Mouse (Mus musculus): ENCODE measurements around the gene Tns1.

Tns1 gene

DNA sequence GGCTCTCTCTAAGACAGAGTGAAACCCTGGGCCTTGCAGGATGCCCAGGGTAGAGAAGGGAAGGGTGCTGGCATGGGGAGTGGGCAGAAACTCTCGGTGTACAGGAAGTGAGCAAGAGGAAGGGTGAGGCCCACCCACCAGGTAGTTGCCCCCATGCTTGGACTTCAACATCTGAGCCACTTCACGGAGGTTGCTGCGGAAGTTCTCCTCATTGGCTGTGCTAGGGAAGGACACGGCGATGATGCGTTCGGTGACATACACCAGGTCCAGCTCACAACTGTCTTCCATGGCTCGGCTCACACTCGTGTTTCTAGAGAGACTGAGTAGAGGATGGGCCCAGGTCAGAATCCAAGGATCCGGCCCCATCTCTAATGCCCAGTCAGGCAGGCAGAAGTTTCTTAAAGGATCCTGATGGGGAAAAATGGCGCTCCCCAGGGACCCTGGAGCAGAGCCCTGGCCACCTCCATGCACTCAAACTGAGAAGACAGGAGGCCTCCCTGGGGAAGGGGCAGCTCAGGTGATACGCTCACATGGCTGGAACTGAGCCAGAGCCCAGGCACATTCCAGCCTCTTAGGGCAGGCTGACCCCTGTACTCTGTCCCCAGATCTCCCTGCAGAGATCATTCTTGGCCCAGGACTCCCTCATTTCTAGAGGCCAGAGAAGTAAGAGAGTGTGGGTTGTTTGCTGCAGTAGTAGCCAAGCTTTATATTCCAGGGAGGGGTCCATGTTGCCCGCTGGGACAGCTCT is 129.0 kb downstream of the Tns1 start:
- in situ Hi-C loops (cut with MboI, MseI) = loop anchor here (5.0 kb wide), 2 partner anchors 77 to 93 kb away; no protein-coding TSS in a partner anchor

DNA sequence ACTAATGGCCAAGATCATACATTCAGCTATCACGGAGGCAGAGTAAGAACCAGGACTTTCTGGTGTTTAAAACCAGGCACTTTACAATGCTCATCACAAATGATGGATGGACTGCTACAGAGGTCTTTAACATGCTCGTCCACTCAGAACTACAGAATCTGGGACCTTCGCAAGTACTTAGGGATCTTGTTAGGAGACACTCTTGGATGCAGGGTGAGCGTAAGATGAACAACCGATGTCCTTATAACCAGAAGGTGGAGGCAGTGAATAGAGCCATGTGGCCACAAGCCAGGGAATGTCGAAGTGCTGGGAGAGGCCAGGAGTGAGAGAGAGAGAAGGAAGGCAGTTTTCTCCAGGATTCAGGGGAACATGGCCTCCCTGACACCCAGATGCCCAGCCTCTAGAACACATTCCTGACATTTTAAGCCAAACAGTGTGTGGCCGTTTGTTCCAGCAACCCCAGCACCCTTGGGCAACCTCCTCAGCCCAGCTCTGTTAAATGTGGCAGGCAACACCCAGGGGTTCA is 130.3 kb downstream of the Tns1 start:
- in situ Hi-C loops (cut with MboI, MseI) = no loop called here

DNA sequence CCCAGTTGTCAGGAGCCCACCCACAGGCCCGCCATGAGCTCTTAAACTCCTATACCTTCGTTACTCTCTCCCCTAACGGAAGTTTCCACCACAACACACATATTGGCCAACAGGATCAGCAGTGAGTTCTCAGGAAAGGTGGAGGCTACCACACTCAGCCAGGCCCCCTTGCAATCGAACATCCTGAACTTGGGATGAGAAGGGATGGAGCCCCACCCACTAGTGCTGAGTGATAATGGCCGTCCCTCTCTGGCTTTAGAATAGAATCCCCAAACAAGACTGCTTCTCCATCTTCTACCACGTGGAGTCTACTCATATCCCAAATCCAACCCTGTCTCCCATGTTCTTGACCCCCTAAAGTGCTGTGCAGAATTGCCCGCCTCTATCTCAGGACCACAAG is 131.0 kb downstream of the Tns1 start:
- in situ Hi-C loops (cut with MboI, MseI) = no loop called here

DNA sequence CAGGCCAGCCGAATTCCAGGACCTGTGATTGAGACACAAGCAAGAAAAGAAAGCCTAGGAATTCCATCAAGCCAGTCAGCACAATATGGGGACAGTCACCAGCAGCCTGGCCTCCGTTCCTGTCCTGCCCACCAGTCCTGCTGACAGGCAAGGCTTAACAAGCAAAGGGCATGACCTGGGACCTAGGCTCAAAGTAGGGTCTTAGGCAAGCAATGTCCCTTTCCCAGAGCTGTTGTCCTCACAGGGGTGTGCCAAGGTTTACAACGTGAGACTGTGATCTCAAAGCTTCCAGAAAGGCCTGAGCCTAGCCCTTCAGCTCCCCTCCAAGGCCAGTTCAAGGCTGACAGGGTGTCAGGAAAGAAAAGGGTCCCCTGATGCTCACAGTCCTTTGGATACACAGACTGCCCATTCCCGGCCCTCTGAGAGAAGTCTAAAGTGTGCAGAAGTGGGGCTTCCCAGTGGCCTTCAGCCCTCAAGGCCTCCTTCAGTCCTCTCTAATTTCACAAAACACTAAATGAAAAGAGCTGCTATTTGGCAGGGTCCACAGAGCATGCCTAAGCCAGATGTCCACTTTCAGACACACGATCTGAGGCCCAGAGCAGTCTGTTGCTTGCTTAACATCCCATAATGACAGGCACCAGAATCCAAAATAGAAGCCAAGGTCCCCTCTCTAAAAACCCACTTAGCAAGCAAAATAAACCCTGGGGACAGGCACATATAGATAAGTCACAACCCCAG is 131.9 kb downstream of the Tns1 start:
- in situ Hi-C loops (cut with MboI, MseI) = no loop called here

DNA sequence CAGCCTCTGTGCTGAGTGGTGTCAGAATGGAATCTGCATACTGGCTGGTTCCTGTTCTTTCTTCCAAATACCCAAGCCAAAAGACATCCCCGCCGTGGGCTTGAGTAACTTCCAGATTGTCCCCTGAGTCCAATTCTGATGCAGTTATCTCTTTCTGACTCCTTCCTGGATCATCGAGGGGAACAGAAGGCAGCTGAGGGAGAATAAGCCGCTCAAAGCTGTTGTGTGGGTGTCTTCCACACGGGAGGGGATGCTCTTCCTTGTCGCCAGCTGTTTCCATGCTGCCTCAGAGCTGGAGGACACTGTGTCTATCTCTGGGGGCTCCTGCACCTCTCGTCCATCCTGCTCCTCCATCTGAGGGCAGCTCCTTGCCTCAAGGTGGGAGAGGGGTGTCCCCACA is 133.0 kb downstream of the Tns1 start:
- in situ Hi-C loops (cut with MboI, MseI) = no loop called here

DNA sequence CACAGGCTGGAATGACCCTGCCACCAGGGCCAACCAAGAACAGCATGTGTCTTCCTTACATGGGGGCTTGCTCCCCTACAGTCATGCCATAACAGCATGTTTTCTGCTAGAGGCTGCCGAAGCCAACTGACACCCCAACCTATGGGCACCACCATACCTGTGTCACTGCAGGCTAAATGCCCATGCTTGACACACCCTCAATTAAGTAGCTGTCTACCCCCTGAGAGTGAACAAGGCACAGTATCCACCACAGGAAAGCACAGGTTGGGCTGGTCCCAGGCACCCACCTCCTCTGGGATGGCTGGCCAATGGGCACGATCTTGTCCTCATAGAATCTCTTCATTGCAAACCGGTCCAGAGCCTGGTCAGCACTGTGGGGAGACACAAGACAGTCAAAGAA is 134.2 kb downstream of the Tns1 start:
- in situ Hi-C loops (cut with MboI, MseI) = no loop called here

DNA sequence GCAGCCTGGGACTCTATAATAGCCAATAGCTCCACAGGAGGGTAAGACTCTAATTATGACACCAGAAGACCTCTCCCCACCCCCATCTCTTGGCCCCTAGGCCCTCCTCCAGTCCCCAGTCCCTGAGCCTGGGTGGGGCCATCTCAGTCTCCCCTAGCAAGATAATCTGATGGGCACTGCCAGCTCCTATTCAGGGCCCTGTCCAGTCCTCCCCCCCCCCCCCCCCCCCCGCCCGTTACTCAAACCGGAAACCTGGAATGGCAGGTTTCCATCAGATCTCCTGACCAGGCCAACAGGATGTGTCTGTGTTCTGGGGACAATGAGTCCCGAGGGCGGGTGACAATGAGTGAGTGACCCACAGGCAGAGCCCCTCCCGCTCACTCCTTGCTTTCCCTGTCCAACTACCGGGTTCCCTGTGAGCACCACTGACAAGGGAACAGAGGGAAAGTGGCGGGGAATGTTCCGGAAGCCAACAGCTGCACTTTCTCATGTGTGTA is 136.5 kb downstream of the Tns1 start:
- in situ Hi-C loops (cut with MboI, MseI) = loop anchor here (10.0 kb wide), 1 partner anchor 63 kb away; no protein-coding TSS in a partner anchor

DNA sequence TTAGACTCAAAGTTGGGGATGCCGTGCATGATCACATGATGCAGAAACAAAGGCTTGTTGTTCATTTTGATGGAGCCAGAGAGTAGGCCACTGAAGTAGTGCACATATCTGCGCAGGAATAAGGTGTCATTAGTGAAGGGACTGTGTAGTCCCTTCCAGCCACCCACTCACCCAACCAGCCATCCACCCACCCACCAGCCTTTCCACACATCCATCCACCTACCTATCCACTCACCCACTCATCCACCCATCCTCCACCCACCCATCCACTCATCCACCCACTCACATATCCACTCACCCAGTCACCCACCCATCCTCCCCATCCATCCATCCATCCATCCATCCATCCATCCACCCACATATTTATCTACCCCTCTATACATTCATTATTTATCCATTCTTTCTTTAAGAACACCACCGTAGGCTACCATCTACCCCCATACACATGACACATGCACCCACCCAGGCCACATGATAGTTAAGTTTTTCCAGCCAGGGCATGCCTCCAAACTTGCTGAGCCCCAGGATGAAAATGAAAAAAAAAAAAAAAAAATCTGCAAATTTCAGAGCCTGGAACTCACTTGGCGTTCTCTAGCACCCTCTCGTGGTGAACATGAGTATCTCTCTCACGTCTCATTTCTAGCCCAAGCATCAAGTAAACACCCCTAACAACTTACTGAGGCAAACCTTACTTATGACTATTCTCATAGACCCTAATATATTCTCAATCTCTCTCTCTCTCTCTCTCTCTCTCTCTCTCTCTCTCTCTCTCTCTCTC is 137.8 kb downstream of the Tns1 start:
- in situ Hi-C loops (cut with MboI, MseI) = loop anchor here (10.0 kb wide), 1 partner anchor 62 kb away; no protein-coding TSS in a partner anchor

DNA sequence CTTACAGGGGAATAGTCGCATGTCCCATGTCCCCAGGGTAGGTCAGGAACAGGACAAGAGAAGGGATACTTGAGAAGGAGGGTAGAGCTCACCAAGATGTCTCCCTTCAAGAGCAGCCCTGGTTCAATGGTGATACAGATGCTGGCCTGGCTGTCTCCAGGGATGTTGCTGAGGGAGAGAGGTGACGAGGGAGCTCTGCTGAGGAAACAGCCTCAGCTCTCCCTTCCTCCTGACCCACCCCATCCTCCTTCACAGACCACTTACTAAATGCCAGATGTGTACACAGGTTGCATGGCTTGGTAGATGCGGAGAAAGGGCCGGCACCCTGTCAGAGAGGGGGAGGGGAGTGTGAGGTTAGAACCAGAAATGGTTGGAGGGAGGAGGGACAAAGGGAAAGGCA is 138.6 kb downstream of the Tns1 start:
- in situ Hi-C loops (cut with MboI, MseI) = loop anchor here (10.0 kb wide), 1 partner anchor 61 kb away; no protein-coding TSS in a partner anchor

DNA sequence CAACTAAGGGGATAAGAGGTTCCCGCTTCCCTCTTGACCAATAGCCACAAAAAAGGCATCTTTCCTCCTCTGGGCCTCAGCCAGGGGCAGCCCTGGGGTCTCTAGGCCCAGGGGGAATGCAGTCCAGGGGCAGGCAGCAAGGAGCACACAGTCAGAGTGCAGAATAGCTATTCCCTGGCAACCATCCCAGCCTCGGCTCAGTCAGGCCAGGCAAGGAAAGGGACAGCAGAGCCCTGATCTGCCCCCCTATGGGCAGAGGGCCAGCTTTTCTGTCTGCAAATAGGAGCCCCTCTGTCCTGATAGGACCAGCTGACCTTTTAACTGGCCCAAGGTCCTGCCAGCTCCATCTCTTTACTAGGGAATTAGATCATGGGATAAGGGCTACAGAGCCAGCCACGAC is 145.0 kb downstream of the Tns1 start:
- in situ Hi-C loops (cut with MboI, MseI) = no loop called here

DNA sequence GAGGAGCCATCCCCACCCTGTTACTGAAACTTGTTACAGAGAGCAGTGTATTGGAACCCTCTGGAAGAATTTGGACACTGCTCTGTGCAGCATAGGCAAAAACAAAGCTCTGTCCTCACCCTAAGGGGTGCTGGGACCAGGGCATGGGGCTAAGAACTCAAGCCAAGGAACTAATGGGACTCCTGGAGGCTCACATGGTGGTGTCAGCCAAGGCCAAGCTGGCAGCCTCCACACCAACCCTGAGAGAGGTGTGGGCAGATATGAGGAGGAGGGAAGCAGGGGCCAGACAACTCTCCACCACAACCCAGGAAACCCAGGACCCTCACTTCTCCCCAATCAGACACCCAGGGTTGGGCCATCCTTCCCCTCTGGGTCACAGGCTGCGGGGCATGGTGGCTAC is 145.7 kb downstream of the Tns1 start:
- in situ Hi-C loops (cut with MboI, MseI) = no loop called here

DNA sequence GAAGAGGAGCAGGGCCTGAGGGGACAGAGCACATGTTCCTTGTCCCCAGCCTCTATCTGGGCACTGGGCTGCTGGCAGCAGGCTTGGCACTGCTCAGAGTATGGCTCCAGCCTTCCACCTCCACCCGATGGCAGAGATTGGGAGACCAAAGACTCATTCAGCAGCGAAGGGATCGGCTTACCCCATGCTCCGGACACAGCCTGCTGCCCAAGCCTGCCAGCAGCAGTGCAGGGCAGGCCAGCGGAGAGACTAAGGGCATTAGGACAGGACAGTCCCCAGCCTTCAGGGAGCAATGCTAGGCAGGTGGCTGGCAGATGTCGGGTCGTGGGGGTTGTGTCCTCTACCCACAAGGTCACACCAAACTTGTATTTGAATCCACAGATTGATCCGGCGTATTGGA is 150.3 kb downstream of the Tns1 start:
- in situ Hi-C loops (cut with MboI, MseI) = loop anchor here (25.0 kb wide), 2 partner anchors 1163 to 1737 kb away; partner anchors contain the start of genes Cnppd1, Nhej1, Retreg2 and Slc23a3

DNA sequence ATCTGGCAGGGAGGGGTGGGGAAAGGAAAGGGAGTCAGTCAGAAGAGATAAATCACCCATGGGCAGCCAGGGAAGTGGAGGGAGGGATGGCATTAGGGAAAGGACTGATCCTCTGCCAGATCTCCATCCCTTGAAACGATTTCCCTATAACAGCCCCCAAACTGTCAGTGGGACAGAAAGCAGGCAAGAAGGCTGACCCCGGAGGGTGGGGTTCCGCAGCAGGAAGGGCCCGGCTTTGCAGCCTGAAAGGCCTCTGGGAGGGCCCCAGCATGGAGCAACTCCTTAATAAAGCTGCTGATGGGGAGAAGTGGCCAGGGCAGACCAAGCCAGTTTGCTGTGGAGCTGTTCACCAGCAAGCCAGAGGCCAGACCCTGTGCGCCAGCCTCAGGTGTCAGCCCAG is 151.5 kb downstream of the Tns1 start:
- in situ Hi-C loops (cut with MboI, MseI) = loop anchor here (25.0 kb wide), 2 partner anchors 1165 to 1735 kb away; partner anchors contain the start of genes Cnppd1, Nhej1, Retreg2 and Slc23a3

DNA sequence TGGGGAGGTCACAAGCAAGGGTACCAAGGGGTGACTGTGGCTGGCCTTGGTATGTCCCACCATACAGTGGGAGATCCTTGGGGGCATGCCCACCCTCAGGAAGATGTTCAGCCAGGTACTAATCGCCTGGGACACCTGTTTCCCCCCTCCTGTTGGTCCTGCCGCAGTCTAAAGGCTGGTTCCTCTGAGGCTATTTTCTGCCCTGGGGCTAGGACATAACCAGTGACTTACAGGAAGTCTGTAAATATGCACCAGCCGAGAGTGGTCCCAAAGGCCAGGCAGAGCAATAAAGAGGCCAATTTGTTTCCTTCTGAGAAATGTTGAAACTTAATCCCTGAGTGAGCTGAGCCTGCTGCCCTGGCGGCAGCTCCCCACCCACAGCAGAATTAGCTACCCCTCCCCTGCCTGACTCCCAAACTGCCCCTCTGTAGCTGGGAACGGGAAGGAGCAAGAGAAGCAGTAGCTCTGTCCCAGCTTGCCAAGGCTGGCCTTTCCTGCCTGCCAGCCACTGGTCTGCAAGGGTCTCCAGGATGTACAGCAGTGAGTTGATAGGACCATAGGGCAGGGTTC is 154.0 kb downstream of the Tns1 start:
- in situ Hi-C loops (cut with MboI, MseI) = loop anchor here (25.0 kb wide), 2 partner anchors 1167 to 1733 kb away; partner anchors contain the start of genes Cnppd1, Nhej1, Retreg2 and Slc23a3

DNA sequence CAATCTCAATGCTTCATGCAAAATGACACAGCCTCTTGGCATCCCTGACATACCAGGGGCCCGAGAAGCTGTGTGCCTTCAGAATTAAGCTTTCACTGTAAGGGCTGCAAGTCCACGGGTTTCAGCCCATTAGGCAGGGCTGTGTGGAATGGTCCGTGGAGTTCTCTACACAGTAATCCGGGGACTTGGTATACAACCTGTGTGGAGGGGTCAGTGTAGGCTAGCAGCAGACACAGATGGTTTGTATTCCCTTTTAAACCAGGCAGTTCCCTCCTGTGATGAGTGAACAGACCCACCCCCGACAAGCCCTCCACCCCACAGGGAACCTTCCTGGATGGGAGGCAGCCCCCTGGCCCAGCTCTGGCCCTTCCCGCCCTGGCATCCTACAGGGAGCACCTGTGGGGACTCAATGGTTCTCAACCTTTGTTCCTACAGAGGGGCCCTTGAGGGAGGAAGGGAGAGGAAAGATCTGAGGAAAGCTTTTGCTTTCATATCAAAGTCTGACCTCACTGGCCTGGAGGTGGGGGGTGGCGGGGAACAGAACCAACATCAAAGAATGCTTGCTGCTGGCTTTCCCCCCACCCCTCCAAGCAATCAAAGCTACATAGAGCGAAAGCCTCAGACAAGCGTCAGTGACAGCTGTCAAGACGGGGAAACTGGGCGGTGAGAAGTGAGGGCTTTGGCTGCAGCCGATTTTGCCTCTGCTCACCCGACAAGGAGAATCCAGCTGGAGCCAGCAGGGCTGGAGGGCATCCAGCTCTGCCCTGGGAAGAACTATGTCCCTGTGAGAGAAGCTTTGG is 155.3 kb downstream of the Tns1 start:
- in situ Hi-C loops (cut with MboI, MseI) = loop anchor here (25.0 kb wide), 2 partner anchors 1168 to 1732 kb away; partner anchors contain the start of genes Cnppd1, Nhej1, Retreg2 and Slc23a3

DNA sequence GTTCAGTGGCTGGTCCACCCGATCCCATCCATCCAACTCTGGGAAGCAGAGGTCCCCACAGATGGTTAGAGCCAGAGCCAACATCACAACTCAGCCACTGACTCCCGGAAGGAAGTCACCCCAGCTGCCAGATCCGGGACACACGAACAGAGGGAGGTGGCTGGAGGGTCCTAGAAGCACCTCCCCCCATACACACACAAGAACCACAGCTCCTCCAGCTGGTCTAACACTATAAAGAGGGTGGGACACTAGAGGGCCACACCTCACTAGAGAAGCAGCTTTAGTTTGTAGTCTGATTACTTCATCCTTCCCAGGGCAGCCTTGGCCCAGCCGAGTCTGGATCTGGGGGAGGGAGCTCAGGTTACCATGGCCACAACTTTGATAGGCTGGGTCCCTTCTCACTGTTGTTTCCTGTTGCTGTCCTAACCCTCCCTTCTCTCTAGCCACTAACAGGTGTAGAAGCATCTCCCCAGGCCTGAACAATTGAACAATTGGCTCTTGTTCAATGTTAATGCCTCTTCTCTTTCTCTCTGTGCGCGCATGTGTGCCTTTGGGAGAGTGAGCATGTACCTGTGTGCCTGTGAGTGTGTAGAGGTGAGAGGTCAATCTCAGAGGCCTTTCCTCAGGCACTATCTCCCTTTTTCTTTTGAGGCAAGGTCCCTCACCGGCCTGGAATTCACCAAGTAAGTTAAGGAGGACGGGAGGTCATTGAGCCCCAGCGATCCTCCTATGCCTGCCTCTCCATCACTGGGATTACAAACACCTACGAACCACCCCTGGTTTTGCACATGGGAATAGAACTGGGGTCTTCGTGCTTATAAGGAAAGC is 157.6 kb downstream of the Tns1 start:
- in situ Hi-C loops (cut with MboI, MseI) = loop anchor here (25.0 kb wide), 2 partner anchors 1171 to 1729 kb away; partner anchors contain the start of genes Cnppd1, Nhej1, Retreg2 and Slc23a3

DNA sequence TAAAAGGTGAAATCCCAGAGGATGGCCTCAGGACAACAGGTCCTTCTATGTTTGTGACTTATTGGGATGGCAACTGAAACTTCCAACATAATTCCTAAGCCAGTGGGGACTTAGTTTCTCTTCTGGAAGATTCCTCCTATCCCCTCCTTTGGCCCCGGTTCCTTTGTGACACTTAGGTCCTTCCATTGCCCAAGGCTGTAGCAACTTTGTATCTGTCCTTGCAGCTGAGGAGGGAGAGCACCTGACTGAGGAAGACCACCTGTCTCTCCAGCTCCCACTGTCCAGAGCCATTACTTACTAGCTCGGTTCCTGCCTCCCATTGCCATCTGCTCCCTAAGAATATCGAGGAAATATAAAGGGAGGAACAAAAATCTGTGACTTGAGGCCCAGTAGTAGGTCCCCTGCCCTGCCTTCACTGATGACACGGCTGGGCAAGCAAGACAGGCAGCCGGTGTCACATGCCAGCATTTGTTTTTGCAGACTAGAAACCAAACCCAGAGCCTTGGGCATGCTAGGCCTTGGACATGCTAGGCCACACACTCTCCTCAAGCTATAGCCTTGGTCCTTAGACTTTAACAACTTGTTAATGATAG is 160.0 kb downstream of the Tns1 start:
- in situ Hi-C loops (cut with MboI, MseI) = loop anchor here (25.0 kb wide), 2 partner anchors 1173 to 1727 kb away; partner anchors contain the start of genes Cnppd1, Nhej1, Retreg2 and Slc23a3

DNA sequence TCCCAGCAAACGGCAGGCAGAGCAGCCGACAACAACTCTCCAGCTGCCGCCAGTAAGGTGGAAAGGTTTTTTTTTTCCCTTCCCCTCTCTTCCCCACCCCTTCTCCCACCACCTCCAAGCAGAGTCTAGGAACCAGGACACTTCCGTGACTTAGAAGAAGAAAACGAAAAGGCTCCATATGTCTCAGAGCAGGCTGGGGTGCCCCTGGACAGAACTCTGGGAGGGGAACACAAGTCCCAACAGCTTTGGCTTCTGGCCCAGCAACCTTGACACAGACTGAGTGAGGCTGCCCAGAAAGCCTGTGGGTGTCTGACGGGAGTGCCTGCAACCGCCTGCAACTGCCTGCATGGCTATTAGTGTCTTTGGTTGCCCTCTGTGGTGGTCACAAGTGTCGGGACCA is 160.6 kb downstream of the Tns1 start:
- in situ Hi-C loops (cut with MboI, MseI) = loop anchor here (25.0 kb wide), 2 partner anchors 1174 to 1726 kb away; partner anchors contain the start of genes Cnppd1, Nhej1, Retreg2 and Slc23a3

Measured in regulatory T cell (primary cell).